Mouse (Mus musculus): Measurements from ENCODE around the gene Ptpn13. TPM values are rescaled to one million over a fixed set of nuclear protein-coding genes. Genes with fewer than 3 reads are reported as not detected.

Gene Ptpn13
- total RNA-seq, 2 experiments from 2014 or later = 9.6 to 10.5 TPM

- no peak for TF ChIP-seq CTCF (IDR thresholded peaks at IDR 0.05)
- intact Hi-C loops (cut with DNase I) = no loop called here
- H3K4me3 ChIP-seq = no peak overlapping the region
- DNase-seq (ENCODE audit: extremely low spot score in 1 of 2, low spot score in 2 of 2) = no peak
- H3K27ac ChIP-seq = no peak overlapping the region
These were observed 47.7 kb downstream of the Ptpn13 start for GRCm38 (mm10) chr5:103472670-103473069.

- H3K4me3 ChIP-seq = no peak overlapping the region
- intact Hi-C loops (cut with DNase I) = no loop called here
- no peak overlapping the region for H3K27ac ChIP-seq
- TF ChIP-seq CTCF (IDR thresholded peaks at IDR 0.05) = no peak
- DNase-seq (ENCODE audit: extremely low spot score in 1 of 2, low spot score in 2 of 2) = no peak
These were observed 48.6 kb downstream of the Ptpn13 start for GRCm38 (mm10) chr5:103473467-103474096.

DNA sequence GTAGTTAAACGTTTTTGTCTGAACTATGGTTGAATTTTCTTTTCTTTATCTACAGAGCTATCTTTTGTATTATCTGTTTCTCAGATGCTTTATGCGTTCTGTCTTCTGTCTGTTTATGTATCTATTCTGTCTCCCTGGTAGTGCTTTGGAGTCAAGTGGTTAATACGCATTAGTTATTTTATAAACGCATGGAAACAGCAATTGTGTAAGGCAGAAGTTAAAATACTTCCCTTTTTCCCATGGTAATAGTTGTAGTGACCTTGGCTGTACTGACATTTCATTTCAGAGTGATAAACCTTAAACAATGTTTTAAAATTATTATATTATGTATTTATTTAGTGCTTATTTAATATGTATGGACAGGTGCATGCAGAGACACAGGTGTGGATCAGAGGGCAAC, 49.3 kb downstream of the Ptpn13 start:
- DNase-seq (ENCODE audit: extremely low spot score in 1 of 2, low spot score in 2 of 2) = no peak
- TF ChIP-seq CTCF (IDR thresholded peaks at IDR 0.05) = no peak
- Histone ChIP-seq H3K27ac (no peak overlapping the region), H3K4me3 (no peak overlapping the region)
- intact Hi-C loops (cut with DNase I) = no loop called here

GRCm38 (mm10) chr5:103475503-103475902, 50.5 kb downstream of the Ptpn13 start:
- TF ChIP-seq CTCF (IDR thresholded peaks at IDR 0.05) = no peak
- no peak overlapping the region for H3K27ac ChIP-seq

DNA sequence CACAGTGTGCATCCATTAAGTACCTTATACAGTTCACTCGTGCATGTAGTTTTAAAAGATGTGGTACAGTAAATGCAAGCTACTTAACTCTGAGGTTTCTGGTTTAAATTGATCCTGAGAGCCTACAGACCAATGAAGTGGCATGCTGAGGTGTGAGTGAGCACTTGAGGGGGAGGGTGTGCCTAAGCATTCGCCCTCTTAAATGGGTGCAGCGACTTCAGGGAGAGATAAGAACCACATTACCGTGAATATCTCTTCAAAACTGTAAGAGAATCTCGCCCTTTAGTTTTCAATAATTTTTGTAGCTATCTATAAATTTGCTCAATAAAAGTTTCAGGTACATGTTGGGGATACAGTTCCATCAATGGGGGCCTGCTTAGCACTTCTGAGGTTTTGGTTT, 54.5 kb downstream of the Ptpn13 start:
- no peak for DNase-seq (ENCODE audit: extremely low spot score in 1 of 2, low spot score in 2 of 2)
- TF ChIP-seq CTCF (IDR thresholded peaks at IDR 0.05) = no peak
- H3K27ac ChIP-seq = no peak overlapping the region
- intact Hi-C loops (cut with DNase I) = no loop called here
- no peak overlapping the region for H3K4me3 ChIP-seq

More at GRCm38 (mm10) chr5:103475503-103475902, 50.5 kb downstream of the Ptpn13 start:
- no peak overlapping the region for H3K4me3 ChIP-seq
- DNase-seq (ENCODE audit: extremely low spot score in 1 of 2, low spot score in 2 of 2) = no peak
- intact Hi-C loops (cut with DNase I) = no loop called here

DNA sequence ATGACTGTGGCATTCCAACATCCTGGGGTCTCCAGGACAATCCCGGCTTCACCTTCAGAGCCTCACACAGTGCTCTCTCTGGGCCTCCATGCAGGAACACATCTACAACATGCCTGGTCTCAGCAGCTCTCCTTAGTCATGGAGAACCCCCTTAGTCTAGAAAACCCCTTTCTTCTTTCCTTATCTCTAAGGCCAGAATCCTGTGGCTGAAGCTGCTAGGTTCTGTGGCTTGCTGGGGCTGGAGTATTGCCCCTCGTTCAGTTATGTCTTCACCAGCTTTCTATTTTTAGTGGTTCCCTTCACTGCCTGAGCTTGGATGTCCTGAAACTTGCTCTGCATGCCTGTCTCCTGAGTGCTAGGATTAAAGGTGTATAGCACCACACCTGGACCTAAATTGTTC, 56.2 kb downstream of the Ptpn13 start:
- intact Hi-C loops (cut with DNase I) = no loop called here
- Histone ChIP-seq H3K27ac (no peak overlapping the region), H3K4me3 (no peak overlapping the region)
- no peak for DNase-seq (ENCODE audit: extremely low spot score in 1 of 2, low spot score in 2 of 2)
- TF ChIP-seq CTCF (IDR thresholded peaks at IDR 0.05) = no peak

GRCm38 (mm10) chr5:103487001-103487400, 62.0 kb downstream of the Ptpn13 start:
- no peak for DNase-seq (ENCODE audit: extremely low spot score in 1 of 2, low spot score in 2 of 2)
- intact Hi-C loops (cut with DNase I) = no loop called here
- TF ChIP-seq CTCF (IDR thresholded peaks at IDR 0.05) = no peak
- H3K27ac ChIP-seq = no peak overlapping the region
- no peak overlapping the region for H3K4me3 ChIP-seq

DNA sequence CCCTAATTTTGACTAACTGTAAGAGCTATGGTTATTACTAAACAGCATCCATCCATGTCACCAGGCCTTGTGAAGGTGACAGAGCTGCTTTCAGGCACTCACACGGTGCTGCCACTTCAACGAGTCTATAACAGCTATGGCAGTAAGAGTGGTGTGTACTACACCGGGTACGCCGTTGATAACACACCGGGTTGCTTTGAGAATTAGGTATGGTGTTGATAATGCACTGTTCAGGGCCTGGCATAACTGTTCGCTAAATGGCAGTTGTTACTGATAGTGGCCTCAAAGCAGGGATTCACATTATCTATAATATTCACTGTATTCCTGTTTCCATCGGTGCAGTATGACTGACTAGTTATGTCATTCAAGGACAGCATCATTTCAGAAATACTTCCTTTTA, 66.0 kb downstream of the Ptpn13 start:
- no peak for DNase-seq (ENCODE audit: extremely low spot score in 1 of 2, low spot score in 2 of 2)
- TF ChIP-seq CTCF (IDR thresholded peaks at IDR 0.05) = no peak
- intact Hi-C loops (cut with DNase I) = no loop called here
- Histone ChIP-seq H3K4me3 (no peak overlapping the region), H3K27ac (no peak overlapping the region)

GRCm38 (mm10) chr5:103491788-103492187, 66.8 kb downstream of the Ptpn13 start:
- TF ChIP-seq CTCF (IDR thresholded peaks at IDR 0.05) = no peak
- H3K4me3 ChIP-seq = no peak overlapping the region

DNA sequence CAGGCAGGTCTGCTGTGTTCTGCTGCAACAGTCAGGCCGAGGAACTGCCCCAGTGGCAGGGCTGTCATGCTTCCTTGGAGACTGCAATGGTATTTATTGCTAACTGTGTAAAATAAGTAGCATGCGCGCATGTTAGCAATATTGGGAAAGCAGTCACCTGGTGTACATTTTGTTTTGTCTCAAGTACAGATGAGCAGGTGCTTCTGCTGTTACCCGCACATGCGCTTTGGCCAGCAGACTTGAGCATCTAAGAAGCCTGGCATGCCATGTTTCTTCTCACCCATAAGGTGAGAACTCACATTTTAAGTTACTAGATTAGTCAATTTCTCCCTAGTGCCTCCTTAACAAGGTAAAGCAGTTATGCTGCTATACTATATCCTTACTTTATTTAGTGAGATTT, 72.1 kb downstream of the Ptpn13 start:
- no peak for DNase-seq (ENCODE audit: extremely low spot score in 1 of 2, low spot score in 2 of 2)
- no peak for TF ChIP-seq CTCF (IDR thresholded peaks at IDR 0.05)
- intact Hi-C loops (cut with DNase I) = no loop called here
- Histone ChIP-seq H3K4me3 (no peak overlapping the region), H3K27ac (no peak overlapping the region)

More at GRCm38 (mm10) chr5:103491788-103492187, 66.8 kb downstream of the Ptpn13 start:
- no peak overlapping the region for H3K27ac ChIP-seq
- intact Hi-C loops (cut with DNase I) = no loop called here
- no peak for DNase-seq (ENCODE audit: extremely low spot score in 1 of 2, low spot score in 2 of 2)

- intact Hi-C loops (cut with DNase I) = no loop called here
- DNase-seq (ENCODE audit: extremely low spot score in 1 of 2, low spot score in 2 of 2) = no peak
- TF ChIP-seq CTCF (IDR thresholded peaks at IDR 0.05) = no peak
- Histone ChIP-seq H3K27ac (no peak overlapping the region), H3K4me3 (no peak overlapping the region)
These were observed 72.5 kb downstream of the Ptpn13 start for GRCm38 (mm10) chr5:103497480-103497879.

DNA sequence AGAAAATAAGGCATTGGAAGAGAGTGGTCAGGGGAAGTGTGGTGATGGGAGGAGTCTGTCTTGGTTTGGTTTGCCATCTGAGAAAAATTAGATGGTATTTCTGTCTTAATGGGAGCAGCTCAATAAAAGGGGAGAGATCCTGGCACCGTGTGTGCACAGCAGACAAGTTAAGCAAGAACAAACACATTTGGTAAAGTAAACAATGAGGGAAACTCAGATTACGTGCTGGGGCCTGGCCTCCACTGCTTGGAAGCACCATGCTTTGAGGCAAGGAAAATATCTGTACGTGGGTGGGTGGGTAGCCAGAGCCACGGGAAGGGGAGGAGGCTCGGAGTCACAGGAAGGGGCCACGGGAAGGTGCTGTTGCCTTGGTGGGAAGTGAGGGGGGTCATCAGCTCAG, 74.3 kb downstream of the Ptpn13 start:
- H3K27ac ChIP-seq = no peak overlapping the region
- no peak for DNase-seq (ENCODE audit: extremely low spot score in 1 of 2, low spot score in 2 of 2)
- intact Hi-C loops (cut with DNase I) = no loop called here
- no peak overlapping the region for H3K4me3 ChIP-seq
- TF ChIP-seq CTCF (IDR thresholded peaks at IDR 0.05) = no peak

DNA sequence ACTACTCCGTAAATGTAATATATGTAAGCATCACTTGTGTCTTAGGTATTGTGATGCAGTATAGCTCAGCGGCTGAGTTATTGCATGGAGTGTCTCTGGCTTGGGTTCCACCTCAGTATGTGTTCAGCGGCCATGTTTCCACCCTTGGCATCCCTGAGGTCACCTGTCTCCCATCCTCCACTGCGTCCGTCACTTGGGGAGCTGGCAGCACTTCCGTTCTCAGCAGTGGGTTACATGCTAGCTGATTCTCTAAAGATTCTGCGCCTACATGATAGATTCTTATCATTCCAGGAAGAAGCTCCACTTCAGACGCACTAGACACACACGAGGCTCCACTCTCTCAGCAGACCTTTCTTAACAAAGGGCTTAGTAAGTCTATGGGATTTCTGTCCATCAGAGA, 76.1 kb downstream of the Ptpn13 start:
- no peak overlapping the region for H3K4me3 ChIP-seq
- intact Hi-C loops (cut with DNase I) = no loop called here

More for the DNA sequence above, 76.1 kb downstream of the Ptpn13 start:
- no peak for DNase-seq (ENCODE audit: extremely low spot score in 1 of 2, low spot score in 2 of 2)
- TF ChIP-seq CTCF (IDR thresholded peaks at IDR 0.05) = no peak
- no peak overlapping the region for H3K27ac ChIP-seq

All from left cerebral cortex, adult 2 months (tissue).